Mouse (Mus musculus) heart, embryonic 12.5 days (tissue): ENCODE data around the gene Lix1. TPM values are rescaled to one million over a fixed set of nuclear protein-coding genes. Genes with fewer than 3 reads are reported as not detected.
A peak's percentile ranks its signal among the peaks of the same experiment; 100 is the strongest.

Experiments
- ATAC-seq: fragments of 200-750 bp; cut with Nextera tagmentation; 2 replicates; pipeline ENCODE4 v1.8.0; 2017; ENCODE audit warnings: moderate TSS enrichment, moderate library complexity; ENCODE audit not compliant: insufficient number of reproducible peaks, low FRiP score
- H3K27ac ChIP-seq: fragments of 300-500 bp; sonication (generic); 2 replicates; pipeline ENCODE4 v1.5.1; 2016; ENCODE audit warnings: mild to moderate bottlenecking, moderate library complexity; ENCODE audit not compliant: poor library complexity, severe bottlenecking
- H3K27me3 ChIP-seq: fragments of 300-500 bp; sonication (generic); replicated peaks from 2 replicates; pipeline ENCODE4 v1.6.1; 2016; ENCODE audit warnings: mild to moderate bottlenecking, moderate library complexity
- H3K36me3 ChIP-seq: fragments of 300-500 bp; sonication (generic); 2 replicates; pipeline ENCODE4 v1.6.1; 2016; ENCODE audit warnings: mild to moderate bottlenecking, moderate library complexity
- H3K4me1 ChIP-seq: fragments of 300-500 bp; sonication (generic); replicated peaks from 2 replicates; pipeline ENCODE4 v1.6.1; 2016; ENCODE audit warnings: mild to moderate bottlenecking
- H3K4me2 ChIP-seq: fragments of 300-500 bp; sonication (generic); 2 replicates; pipeline ENCODE4 v1.6.1; 2016; ENCODE audit warnings: mild to moderate bottlenecking, moderate library complexity
- H3K4me3 ChIP-seq: fragments of 300-500 bp; sonication (generic); 2 replicates; pipeline ENCODE4 v1.5.1; 2016; ENCODE audit warnings: mild to moderate bottlenecking
- H3K9ac ChIP-seq: fragments of 300-500 bp; sonication (generic); 2 replicates; pipeline ENCODE4 v1.6.1; 2016; ENCODE audit warnings: mild to moderate bottlenecking, moderate library complexity
- H3K9me3 ChIP-seq: fragments of 300-500 bp; sonication (generic); replicated peaks from 2 replicates; pipeline ENCODE4 v1.6.1; 2016; ENCODE audit warnings: mild to moderate bottlenecking, moderate library complexity
- WGBS: fragments of 180-500 bp; shearing (Covaris S2); methylation state at CpG from one replicate; pipeline ENCODE4 v1.1.7; 2016; 5-methylcytosine and 5-hydroxymethylcytosine counted together
- polyA plus RNA-seq: library from polyadenylated mRNA; unstranded; fragments of >200 nt; fragmentation: Nextera tagmentation; extraction: Ambion mirVana; gene quantifications from 2 replicates; pipeline ENCODE4 v1.2.1, GENCODE M21; 2016

Gene Lix1
- 4.5 TPM in 2 replicates for polyA plus RNA-seq

GRCm38 (mm10) chr17:17402222-17403004, at the start of gene Lix1:
Lix1 (plus strand) TSS chr17:17402672.
- no peaks in the 10 kb centered on the region for H3K4me1 ChIP-seq
- no peaks in the 10 kb centered on the region for H3K36me3 ChIP-seq
- WGBS = 31% methylated on average over 6 of the region's 6 CpGs
- H3K4me3 ChIP-seq = no peak within 1 kb of the TSS
- no peak within 1 kb of the TSS for H3K9ac ChIP-seq
- H3K27me3 ChIP-seq = no peaks in the 10 kb centered on the region
- no peaks in the 10 kb centered on the region for H3K9me3 ChIP-seq
- H3K4me2 ChIP-seq = peak within 1 kb of the TSS; percentile 39
- no peak within 1 kb of the TSS for H3K27ac ChIP-seq
- ATAC-seq = peak; percentile 81

GRCm38 (mm10) chr17:17373550-17373917, 28.9 kb upstream of the Lix1 start:
- WGBS = 6% methylated on average over 6 of the region's 6 CpGs
- Histone ChIP-seq H3K4me3 (peak overlapping the region; percentile 90), H3K9ac (peak overlapping the region; percentile 92), H3K36me3 (peaks cover 10% of the 10 kb centered on the region), H3K9me3 (no peaks in the 10 kb centered on the region), H3K4me2 (peak overlapping the region; percentile 83), H3K27me3 (no peaks in the 10 kb centered on the region), H3K4me1 (peaks cover 7% of the 10 kb centered on the region; the same call in 1 of the 2 replicates), H3K27ac (peak overlapping the region; percentile 92)
- peak; percentile 23; the same call in 1 of the 2 replicates for ATAC-seq

- H3K4me3 ChIP-seq = peak within 1 kb of the TSS; percentile 90
- WGBS = under 1% methylated on average over 48 of the region's 48 CpGs
- peak within 1 kb of the TSS; percentile 83 for H3K4me2 ChIP-seq
- H3K9ac ChIP-seq = peak within 1 kb of the TSS; percentile 92
- no peaks in the 10 kb centered on the region for H3K9me3 ChIP-seq
- peak; percentile 98 for ATAC-seq
- H3K27ac ChIP-seq = peak within 1 kb of the TSS; percentile 92
- peaks cover 14% of the 10 kb centered on the region for H3K36me3 ChIP-seq
- peaks cover 7% of the 10 kb centered on the region; the same call in 1 of the 2 replicates for H3K4me1 ChIP-seq
- no peaks in the 10 kb centered on the region for H3K27me3 ChIP-seq
These were observed 28.3 kb upstream of the Lix1 start, which contains the start of gene Riok2 for GRCm38 (mm10) chr17:17373918-17374910. Riok2 (plus strand) TSS chr17:17374309.

GRCm38 (mm10) chr17:17375581-17375980, 26.9 kb upstream of the Lix1 start:
- no peaks in the 10 kb centered on the region for H3K9me3 ChIP-seq
- ATAC-seq = no peak
- H3K4me1 ChIP-seq = peaks cover 7% of the 10 kb centered on the region; the same call in 1 of the 2 replicates
- WGBS = 86% methylated on average over 3 of the region's 3 CpGs
- H3K36me3 ChIP-seq = peaks cover 15% of the 10 kb centered on the region
- peak overlapping the region; percentile 90 for H3K4me3 ChIP-seq
- H3K27me3 ChIP-seq = no peaks in the 10 kb centered on the region
- peak overlapping the region; percentile 83 for H3K4me2 ChIP-seq
- no peak overlapping the region for H3K27ac ChIP-seq
- 0 out of 2 replicates have a peak overlapping the region, but pooled peaks have one; percentile 92 for H3K9ac ChIP-seq

GRCm38 (mm10) chr17:17383703-17384102, 18.8 kb upstream of the Lix1 start:
- ATAC-seq = no peak
- no peaks in the 10 kb centered on the region for H3K27me3 ChIP-seq
- H3K4me3 ChIP-seq = no peak overlapping the region
- H3K4me2 ChIP-seq = no peak overlapping the region
- 96% methylated on average over 4 of the region's 4 CpGs for WGBS
- H3K9ac ChIP-seq = no peak overlapping the region
- H3K4me1 ChIP-seq = no peaks in the 10 kb centered on the region
- peaks cover 51% of the 10 kb centered on the region for H3K36me3 ChIP-seq
- H3K9me3 ChIP-seq = no peaks in the 10 kb centered on the region
- no peak overlapping the region for H3K27ac ChIP-seq

GRCm38 (mm10) chr17:17384502-17384901, 18.0 kb upstream of the Lix1 start:
- ATAC-seq = no peak
- no peak overlapping the region for H3K27ac ChIP-seq
- H3K36me3 ChIP-seq = peaks cover 54% of the 10 kb centered on the region
- no peaks in the 10 kb centered on the region for H3K4me1 ChIP-seq
- WGBS = 81% methylated on average over 3 of the region's 3 CpGs
- H3K9ac ChIP-seq = no peak overlapping the region
- no peak overlapping the region for H3K4me3 ChIP-seq
- no peaks in the 10 kb centered on the region for H3K9me3 ChIP-seq
- H3K4me2 ChIP-seq = no peak overlapping the region
- no peaks in the 10 kb centered on the region for H3K27me3 ChIP-seq

- Histone ChIP-seq H3K9me3 (no peaks in the 10 kb centered on the region), H3K27me3 (no peaks in the 10 kb centered on the region), H3K4me3 (no peak overlapping the region), H3K9ac (no peak overlapping the region), H3K4me1 (no peaks in the 10 kb centered on the region), H3K36me3 (peaks cover 59% of the 10 kb centered on the region), H3K4me2 (no peak overlapping the region), H3K27ac (no peak overlapping the region)
- ATAC-seq = no peak
- 93% methylated on average over 2 of the region's 2 CpGs for WGBS
These were observed 16.4 kb upstream of the Lix1 start for GRCm38 (mm10) chr17:17386117-17386516.

- Histone ChIP-seq H3K27me3 (no peaks in the 10 kb centered on the region), H3K9me3 (no peaks in the 10 kb centered on the region), H3K4me3 (no peak overlapping the region), H3K4me2 (no peak overlapping the region), H3K36me3 (peaks cover 49% of the 10 kb centered on the region), H3K27ac (no peak overlapping the region), H3K4me1 (no peaks in the 10 kb centered on the region), H3K9ac (no peak overlapping the region)
- no peak for ATAC-seq
- WGBS = 88% methylated on average over 4 of the region's 4 CpGs
These were observed 10.6 kb upstream of the Lix1 start for GRCm38 (mm10) chr17:17391823-17392222.

GRCm38 (mm10) chr17:17392863-17393262, 9.6 kb upstream of the Lix1 start:
- Histone ChIP-seq H3K4me1 (no peaks in the 10 kb centered on the region), H3K4me2 (no peak overlapping the region), H3K4me3 (no peak overlapping the region), H3K27ac (no peak overlapping the region), H3K27me3 (no peaks in the 10 kb centered on the region), H3K9me3 (no peaks in the 10 kb centered on the region), H3K9ac (no peak overlapping the region), H3K36me3 (peaks cover 42% of the 10 kb centered on the region)
- WGBS = 68% methylated on average over 7 of the region's 7 CpGs
- no peak for ATAC-seq

- no peaks in the 10 kb centered on the region for H3K4me1 ChIP-seq
- 85% methylated on average over 6 of the region's 6 CpGs for WGBS
- H3K4me3 ChIP-seq = no peak overlapping the region
- H3K4me2 ChIP-seq = no peak overlapping the region
- no peaks in the 10 kb centered on the region for H3K9me3 ChIP-seq
- no peak overlapping the region for H3K27ac ChIP-seq
- H3K9ac ChIP-seq = no peak overlapping the region
- H3K27me3 ChIP-seq = no peaks in the 10 kb centered on the region
- peaks cover 42% of the 10 kb centered on the region for H3K36me3 ChIP-seq
- no peak for ATAC-seq
These were observed 9.2 kb upstream of the Lix1 start for GRCm38 (mm10) chr17:17393300-17393699.

- Histone ChIP-seq H3K27me3 (no peaks in the 10 kb centered on the region), H3K4me3 (no peak overlapping the region), H3K36me3 (peaks cover 32% of the 10 kb centered on the region), H3K4me1 (no peaks in the 10 kb centered on the region), H3K27ac (no peak overlapping the region), H3K9ac (no peak overlapping the region), H3K9me3 (no peaks in the 10 kb centered on the region), H3K4me2 (no peak overlapping the region)
- 33% methylated on average over 4 of the region's 4 CpGs for WGBS
- ATAC-seq = no peak
These were observed 8.1 kb upstream of the Lix1 start for GRCm38 (mm10) chr17:17394336-17394735.
